Mouse (Mus musculus) embryo, embryonic 9.5 days (tissue): ENCODE measurements at regions not wholly inside any gene's neighbourhood (a gene's known extent, or its start where the extent isn't known, plus 50 kb on each side); places are given as distances from the start of the nearest gene placed in this dataset.

Source experiments
- DNase-seq: peaks from one replicate; pipeline ENCODE4 v3.0.0-alpha.2; 2017; ENCODE audit errors: extremely low spot score

DNA sequence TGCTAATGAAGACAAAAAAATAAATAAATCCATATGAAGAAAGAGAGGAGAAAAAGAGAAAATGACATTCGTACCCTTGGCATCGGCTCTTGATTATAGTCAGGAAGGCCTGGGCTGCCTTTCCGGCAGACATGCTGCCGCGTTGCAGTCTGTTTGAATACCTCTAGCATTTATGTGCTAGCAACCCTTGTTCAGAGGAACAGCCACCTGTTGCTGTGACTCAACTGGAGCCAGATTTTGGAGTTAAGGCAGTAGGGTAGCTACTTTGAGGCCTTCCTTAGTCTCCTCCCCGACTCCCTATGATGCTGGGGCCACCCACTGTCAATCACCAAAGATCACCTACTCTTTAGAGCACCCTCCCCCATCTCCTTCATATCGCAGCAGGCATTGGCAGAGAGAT is 148.5 kb upstream of the Cops8 start:
- DNase-seq, result no peak

- DNase-seq, result peak; percentile 39
These were observed 145.4 kb upstream of the Cops8 start for GRCm38 (mm10) chr1:90457396-90457795.

DNA sequence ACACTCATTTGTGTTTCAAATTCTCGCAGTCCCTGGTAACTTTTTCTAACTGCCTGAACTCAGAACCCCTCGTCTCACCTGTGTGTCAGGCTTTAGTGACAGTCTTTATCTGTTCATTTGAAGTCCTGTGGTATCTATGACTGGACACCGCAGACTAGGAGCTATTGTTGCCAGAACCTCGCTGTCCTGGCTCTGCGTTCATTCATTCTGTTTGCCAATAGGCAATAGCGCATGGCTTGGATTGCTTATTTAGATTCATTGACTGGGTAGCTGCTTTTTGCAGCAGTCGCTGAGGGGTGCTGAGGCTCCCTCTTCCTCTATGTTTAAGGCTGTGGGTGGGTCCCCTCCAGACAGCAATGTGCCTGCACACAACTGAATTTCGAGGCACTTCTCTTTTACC is 144.6 kb upstream of the Cops8 start:
- no peak for DNase-seq

GRCm38 (mm10) chr1:90461699-90462098 is 141.1 kb upstream of the Cops8 start:
- DNase-seq, result no peak

- DNase-seq, result no peak
These were observed 139.5 kb upstream of the Cops8 start for GRCm38 (mm10) chr1:90463302-90463701.

- DNase-seq, result no peak
These were observed 135.1 kb upstream of the Cops8 start for GRCm38 (mm10) chr1:90467646-90468045.

DNA sequence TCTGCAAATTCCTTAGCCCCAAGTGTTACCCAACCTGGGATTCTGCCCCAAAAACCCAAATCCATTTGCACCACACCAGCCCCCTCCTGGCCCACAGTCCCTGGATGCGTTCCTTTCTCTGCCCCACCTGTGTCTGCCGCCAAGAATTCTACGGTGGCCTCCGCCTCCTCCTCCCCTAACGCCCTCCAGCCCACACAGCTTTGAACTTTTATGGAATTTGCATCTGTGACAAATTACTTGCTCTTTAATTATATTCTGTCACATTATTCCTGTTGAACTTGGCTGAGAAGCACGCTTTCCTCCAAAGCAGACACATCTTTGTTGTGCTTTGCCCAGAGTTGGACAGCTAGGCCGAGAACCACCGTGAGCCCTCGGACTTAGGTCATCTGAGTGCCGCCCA is 131.8 kb upstream of the Cops8 start:
- no peak for DNase-seq

- no peak for DNase-seq
These were observed 131.0 kb upstream of the Cops8 start for GRCm38 (mm10) chr1:90471806-90472205.

GRCm38 (mm10) chr1:90475060-90475813 is 127.5 kb upstream of the Cops8 start:
- peak; percentile 30 for DNase-seq

GRCm38 (mm10) chr1:90476556-90477243 is 126.1 kb upstream of the Cops8 start:
- no peak for DNase-seq

GRCm38 (mm10) chr1:90478839-90479238 is 123.9 kb upstream of the Cops8 start:
- no peak for DNase-seq

- DNase-seq, result no peak
These were observed 121.5 kb upstream of the Cops8 start for GRCm38 (mm10) chr1:90481247-90481646.

- no peak for DNase-seq
These were observed 121.1 kb upstream of the Cops8 start for GRCm38 (mm10) chr1:90481708-90482107.

- no peak for DNase-seq
These were observed 116.4 kb upstream of the Cops8 start for GRCm38 (mm10) chr1:90486349-90486839.

DNA sequence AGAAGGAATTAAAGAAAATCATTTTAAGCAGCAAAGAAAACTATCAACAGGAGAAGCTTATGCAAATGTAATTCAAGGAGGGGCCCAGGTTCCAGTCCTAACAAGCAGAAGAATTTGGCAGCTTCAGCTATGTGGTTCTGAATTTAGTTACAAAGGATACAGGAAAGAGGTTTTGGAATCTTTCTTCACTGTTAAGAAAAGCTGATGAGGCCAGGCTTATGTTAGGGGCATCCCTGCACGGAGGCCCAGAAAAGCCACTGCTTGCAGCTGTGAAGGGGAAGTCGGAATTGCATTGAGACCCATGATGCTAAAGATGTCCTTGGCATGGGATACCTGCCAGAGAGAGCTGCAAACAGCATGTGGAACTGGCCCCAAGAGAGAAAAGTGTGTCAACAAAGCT is 114.9 kb upstream of the Cops8 start:
- DNase-seq, result no peak

DNA sequence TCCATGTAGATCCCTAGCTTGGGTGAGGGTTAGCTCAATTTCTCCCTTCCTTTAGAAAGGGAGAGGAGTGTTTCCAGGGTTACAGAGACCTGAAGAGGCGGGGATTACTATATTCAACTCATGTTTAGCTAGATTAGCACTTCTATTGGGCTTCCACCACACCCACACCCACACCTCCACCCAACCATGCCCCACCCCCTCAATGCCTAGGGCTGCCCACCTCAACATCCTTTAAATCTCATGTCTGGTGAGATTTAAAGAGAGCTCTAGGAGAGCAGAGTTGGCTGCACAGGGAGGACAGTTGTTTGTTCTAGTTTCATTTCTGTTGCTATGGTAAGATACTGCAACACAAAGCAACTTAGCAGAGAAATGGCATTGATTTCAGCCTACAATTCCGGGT is 113.8 kb upstream of the Cops8 start:
- DNase-seq, result no peak

- no peak for DNase-seq
These were observed 112.4 kb upstream of the Cops8 start for GRCm38 (mm10) chr1:90490335-90490734.

DNA sequence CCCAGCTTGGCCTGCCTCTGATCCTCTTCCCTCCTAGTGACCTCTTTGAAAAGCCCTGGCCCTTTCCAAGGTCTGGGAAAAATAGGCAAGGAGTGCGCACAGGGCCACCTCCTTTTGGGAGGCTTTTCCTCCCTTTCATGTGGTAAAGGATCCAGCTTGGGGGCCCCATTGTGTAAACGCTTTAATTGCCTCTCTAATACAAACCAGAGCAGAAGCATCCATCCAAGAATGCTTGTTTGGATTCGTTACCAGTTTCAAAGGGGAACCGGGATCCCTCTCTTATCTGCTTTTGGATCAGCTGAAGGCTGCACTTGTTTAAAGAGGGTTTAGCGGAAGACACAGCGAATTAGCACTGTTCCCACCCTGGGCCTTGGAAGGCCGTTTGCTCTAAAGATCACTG is 109.3 kb upstream of the Cops8 start:
- no peak for DNase-seq

DNA sequence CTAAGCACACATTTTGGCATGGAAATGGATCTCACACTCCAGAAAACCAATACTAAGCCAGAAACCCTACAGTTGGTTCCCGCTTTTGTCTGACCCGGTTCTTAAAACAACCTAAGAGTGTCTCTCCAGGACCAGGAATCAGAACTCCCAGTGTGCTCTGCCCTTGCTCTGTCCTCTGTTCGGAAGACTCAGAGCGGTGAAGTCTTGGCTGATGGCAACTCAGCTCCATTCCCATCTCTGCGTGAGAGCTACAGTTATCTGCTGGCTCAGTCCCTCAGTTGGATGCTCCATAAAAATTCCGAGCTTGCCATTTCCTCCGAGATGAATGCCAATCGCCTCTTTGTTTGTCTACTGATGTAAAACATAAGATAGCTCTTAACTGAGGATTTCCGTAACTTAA is 107.6 kb upstream of the Cops8 start:
- DNase-seq, result no peak

DNA sequence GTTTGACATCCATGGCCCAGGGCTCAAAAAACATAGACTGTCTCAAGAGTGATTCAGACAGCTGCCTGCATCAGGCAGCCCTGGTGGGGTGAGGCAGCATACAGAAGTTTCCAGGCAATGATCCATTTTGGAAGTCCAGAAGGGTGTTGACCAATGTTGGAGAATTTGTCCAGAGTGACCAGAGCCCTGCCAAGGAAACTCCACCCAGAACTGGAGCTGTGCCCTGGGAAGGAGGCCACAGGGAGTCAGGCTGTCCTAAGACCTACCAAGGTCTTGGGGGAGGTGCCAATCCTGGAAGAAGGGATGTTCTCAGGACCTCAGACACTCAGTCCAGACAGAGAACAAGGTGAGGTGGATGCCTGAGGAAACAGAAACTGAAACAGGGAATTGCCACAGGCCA is 105.2 kb upstream of the Cops8 start:
- DNase-seq, result no peak

- no peak for DNase-seq
These were observed 101.4 kb upstream of the Cops8 start for GRCm38 (mm10) chr1:90501373-90501772.

DNA sequence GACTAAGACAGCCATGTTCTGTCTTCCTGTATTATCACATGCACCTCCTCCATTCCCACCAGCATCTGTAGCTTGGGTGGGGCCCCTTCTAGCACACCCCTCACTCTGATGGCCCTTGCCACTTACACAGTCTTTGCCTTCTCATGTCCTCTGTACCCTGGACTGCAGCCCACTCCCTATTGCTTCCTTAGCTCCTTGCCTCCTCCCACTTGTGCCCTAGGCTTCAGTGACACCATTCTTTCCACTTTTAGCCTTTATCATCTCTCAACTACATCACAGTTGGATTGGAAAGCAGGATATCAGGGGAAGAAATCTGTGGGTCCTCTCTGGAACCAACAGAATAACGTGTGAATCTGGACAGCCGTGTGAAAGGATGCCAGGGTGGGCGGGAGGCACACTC is 100.4 kb upstream of the Cops8 start:
- no peak for DNase-seq

- no peak for DNase-seq
These were observed 99.8 kb upstream of the Cops8 start for GRCm38 (mm10) chr1:90502771-90503540.
